In genomic region chr3:135681272-135681783, GRCm38 (mm10) we compare ENCODE assay signal across 21 mouse cellular contexts. TPM values are rescaled to one million over a fixed set of nuclear protein-coding genes. Genes with fewer than 3 reads are reported as not detected.
A peak's percentile ranks its signal among the peaks of the same experiment; 100 is the strongest.
DNase-seq lines count a peak whose midpoint lies in the region; ATAC-seq and TF ChIP-seq lines count a peak whose summit lies in the region.
"Had no signal": no experiment of that assay in that cellular context is flagged by ENCODE, and none has a peak within 500 bp of the region (broad histone marks: within the 10 kb centered on the region; RNA-seq: fewer than 3 reads in every experiment).

No protein-coding gene starts in this region.

- peak overlapping the region; percentile 8; the same call in 1 of the 2 replicates for H3K4me2 ChIP-seq in heart, embryonic 13.5 days
- no peak overlapping the region for H3K4me2 ChIP-seq in kidney, postnatal 0 days (ENCODE audit: low read length)
- no peak overlapping the region for H3K4me2 ChIP-seq in embryonic facial prominence, embryonic 14.5 days (ENCODE audit: low read depth, low read length)
- no peak overlapping the region for H3K4me2 ChIP-seq in midbrain, embryonic 15.5 days
- H3K4me2 ChIP-seq: hindbrain, embryonic 13.5 days; limb, embryonic 12.5 days; liver, embryonic 12.5 days; midbrain, embryonic 13.5 days had no signal

- DNase-seq in heart, adult 9 months (ENCODE audit: low spot score in 2 of 2): no peak
- peak; percentile 76 for DNase-seq in kidney, postnatal 0 days (ENCODE audit: low spot score)
- DNase-seq in kidney, postnatal 14 days: no peak
- peak; percentile 16 for DNase-seq in R1 (ENCODE audit: low read depth, low spot score)
- DNase-seq in embryonic facial prominence, embryonic 14.5 days (ENCODE audit: low spot score): peak; percentile 11
- DNase-seq in layer of hippocampus, postnatal 14 days (ENCODE audit: low spot score in 2 of 2): no peak
- DNase-seq: adrenal gland, adult 2 months; cerebellum, adult 9-10 months; heart, adult 11 months; right cerebral cortex, postnatal 14 days; spleen, adult 18-20 months; thymus, postnatal 36 days had no signal

- ATAC-seq in heart, embryonic 13.5 days (ENCODE audit: extremely low read depth, insufficient number of reproducible peaks, low FRiP score, low TSS enrichment): no peak
- peak; percentile 63; the same call in 1 of the 2 replicates for ATAC-seq in kidney, postnatal 0 days (replicated peaks; ENCODE audit: low FRiP score, low read depth)
- 0 out of 2 replicates have a peak, but pooled peaks have one; percentile 12 for ATAC-seq in embryonic facial prominence, embryonic 14.5 days (ENCODE audit: low read depth)
- no peak for ATAC-seq in midbrain, embryonic 15.5 days (replicated peaks)
- ATAC-seq: inflammation-experienced regulatory T-cells, adult 6 months; midbrain, embryonic 13.5 days had no signal

- H3K27ac ChIP-seq in heart, embryonic 13.5 days (replicated peaks): 0 out of 2 replicates have a peak overlapping the region, but pooled peaks have one; percentile 16
- no peak overlapping the region for H3K27ac ChIP-seq in kidney, postnatal 0 days
- no peak overlapping the region for H3K27ac ChIP-seq in embryonic facial prominence, embryonic 14.5 days (replicated peaks; ENCODE audit: low read depth, low read length)
- H3K27ac ChIP-seq in midbrain, embryonic 15.5 days: no peak overlapping the region
- H3K27ac ChIP-seq: hindbrain, embryonic 13.5 days; limb, embryonic 12.5 days; liver, embryonic 12.5 days; macrophage; midbrain, embryonic 13.5 days had no signal

- H3K4me3 ChIP-seq in heart, embryonic 13.5 days: no peak overlapping the region
- H3K4me3 ChIP-seq in kidney, postnatal 0 days (replicated peaks; ENCODE audit: low read depth, low read length): no peak overlapping the region
- no peak overlapping the region for H3K4me3 ChIP-seq in embryonic facial prominence, embryonic 14.5 days (ENCODE audit: low read depth, low read length)
- no peak overlapping the region for H3K4me3 ChIP-seq in midbrain, embryonic 15.5 days
- H3K4me3 ChIP-seq: hindbrain, embryonic 13.5 days; limb, embryonic 12.5 days; liver, embryonic 12.5 days; midbrain, embryonic 13.5 days; myocyte had no signal

- no peaks in the 10 kb centered on the region for H3K36me3 ChIP-seq in heart, embryonic 13.5 days
- peaks cover 3% of the 10 kb centered on the region; the same call in 1 of the 2 replicates for H3K36me3 ChIP-seq in kidney, postnatal 0 days (ENCODE audit: insufficient read depth, low read length)
- H3K36me3 ChIP-seq in embryonic facial prominence, embryonic 14.5 days (ENCODE audit: control insufficient read depth, insufficient read depth, low read length): no peaks in the 10 kb centered on the region
- H3K36me3 ChIP-seq in midbrain, embryonic 15.5 days (replicated peaks): no peaks in the 10 kb centered on the region
- H3K36me3 ChIP-seq: hindbrain, embryonic 13.5 days; limb, embryonic 12.5 days; liver, embryonic 12.5 days; midbrain, embryonic 13.5 days had no signal

- H3K9ac ChIP-seq in heart, embryonic 13.5 days: no peak overlapping the region
- no peak overlapping the region for H3K9ac ChIP-seq in kidney, postnatal 0 days (ENCODE audit: low read depth, low read length)
- H3K9ac ChIP-seq in embryonic facial prominence, embryonic 14.5 days (ENCODE audit: low read depth, low read length): no peak overlapping the region
- no peak overlapping the region for H3K9ac ChIP-seq in midbrain, embryonic 15.5 days
- H3K9ac ChIP-seq: hindbrain, embryonic 13.5 days; limb, embryonic 12.5 days; liver, embryonic 12.5 days; midbrain, embryonic 13.5 days had no signal

- TF ChIP-seq CTCF in kidney, postnatal 0 days (IDR thresholded peaks at IDR 0.05; ENCODE audit: low read depth): no peak

- peaks cover 83% of the 10 kb centered on the region for H3K4me1 ChIP-seq in heart, embryonic 13.5 days
- peaks cover 26% of the 10 kb centered on the region for H3K4me1 ChIP-seq in kidney, postnatal 0 days (replicated peaks; ENCODE audit: insufficient read depth, low read length)
- peaks cover 19% of the 10 kb centered on the region for H3K4me1 ChIP-seq in embryonic facial prominence, embryonic 14.5 days (ENCODE audit: control insufficient read depth, insufficient read depth, low read length)
- H3K4me1 ChIP-seq in midbrain, embryonic 15.5 days: 0 out of 2 replicates have a peak, but pooled peaks cover 4% of the 10 kb centered on the region

- H3K9me3 ChIP-seq in heart, embryonic 13.5 days: no peaks in the 10 kb centered on the region
- H3K9me3 ChIP-seq in kidney, postnatal 0 days (replicated peaks; ENCODE audit: low read length): no peaks in the 10 kb centered on the region
- no peaks in the 10 kb centered on the region for H3K9me3 ChIP-seq in embryonic facial prominence, embryonic 14.5 days (ENCODE audit: control insufficient read depth, low read length)
- H3K9me3 ChIP-seq in midbrain, embryonic 15.5 days: no peaks in the 10 kb centered on the region
- H3K9me3 ChIP-seq: hindbrain, embryonic 13.5 days; limb, embryonic 12.5 days; liver, embryonic 12.5 days; midbrain, embryonic 13.5 days had no signal

- no peaks in the 10 kb centered on the region for H3K27me3 ChIP-seq in heart, embryonic 13.5 days (replicated peaks)
- no peaks in the 10 kb centered on the region for H3K27me3 ChIP-seq in kidney, postnatal 0 days (ENCODE audit: insufficient read depth, low read length)
- H3K27me3 ChIP-seq in embryonic facial prominence, embryonic 14.5 days (replicated peaks; ENCODE audit: control insufficient read depth, insufficient read depth, low read length): no peaks in the 10 kb centered on the region
- H3K27me3 ChIP-seq in midbrain, embryonic 15.5 days (replicated peaks): no peaks in the 10 kb centered on the region
- H3K27me3 ChIP-seq: hindbrain, embryonic 13.5 days; limb, embryonic 12.5 days; liver, embryonic 12.5 days; midbrain, embryonic 13.5 days had no signal

- 25% methylated on average over 8 of the region's 8 CpGs for WGBS in heart, embryonic 13.5 days
- 14% methylated on average over 8 of the region's 8 CpGs for WGBS in kidney, postnatal 0 days
- WGBS in embryonic facial prominence, embryonic 14.5 days: 37% methylated on average over 8 of the region's 8 CpGs
- WGBS in midbrain, embryonic 15.5 days: 72% methylated on average over 8 of the region's 8 CpGs

RNA-seq across cellular contexts. Expression of gene Nfkb1, which starts 10.0 kb away (rescaled TPM):
- polyA plus RNA-seq in heart, embryonic 13.5 days (2015; fragmentation: Nextera tagmentation; extraction: Ambion mirVana): 13.7 and 13.8 TPM in 2 replicates
- 18.1 and 19.3 TPM in 2 replicates for polyA plus RNA-seq in kidney, postnatal 0 days (2015; fragmentation: Nextera tagmentation; extraction: Ambion mirVana)
- 25.4 and 26.0 TPM in 2 replicates for polyA plus RNA-seq in embryonic facial prominence, embryonic 14.5 days (2014; fragmentation: Nextera tagmentation; extraction: Ambion mirVana)
- polyA plus RNA-seq in midbrain, embryonic 15.5 days (2015; fragmentation: Nextera tagmentation; extraction: Ambion mirVana): 7.9 and 8.3 TPM in 2 replicates
- total RNA-seq in layer of hippocampus, postnatal 14 days (2021): 10 to 100 TPM; 23.0 to 23.2 TPM

Comparison
In these comparisons a context has a peak if more than half of its experiments do, and no peak if none do; other contexts are left out.
1. DNase-seq: peak in kidney, postnatal 0 days (single experiment), R1 (single experiment) and embryonic facial prominence, embryonic 14.5 days (single experiment); none in heart, adult 9 months (0 of 2), kidney, postnatal 14 days (single experiment) and layer of hippocampus, postnatal 14 days (0 of 2).
2. ATAC-seq: peak in kidney, postnatal 0 days (single experiment) and embryonic facial prominence, embryonic 14.5 days (single experiment); none in heart, embryonic 13.5 days (single experiment) and midbrain, embryonic 15.5 days (single experiment).